Mouse (Mus musculus): ENCODE measurements at regions not wholly inside any gene's neighbourhood (a gene's known extent, or its start where the extent isn't known, plus 50 kb on each side); places are given as distances from the start of the nearest gene placed in this dataset.

- no peak for DNase-seq (ENCODE audit: low read depth)
These were observed 75.6 kb upstream of the Jazf1 start for GRCm38 (mm10) chr6:53143846-53144584.

GRCm38 (mm10) chr6:53134410-53134809 lies 66.0 kb upstream of the Jazf1 start:
- no peak for DNase-seq (ENCODE audit: low read depth)

- DNase-seq (ENCODE audit: low read depth) = no peak
These were observed 62.4 kb upstream of the Jazf1 start for GRCm38 (mm10) chr6:53130717-53131330.

GRCm38 (mm10) chr6:53126776-53127175 lies 58.3 kb upstream of the Jazf1 start:
- DNase-seq (ENCODE audit: low read depth) = no peak

GRCm38 (mm10) chr6:53124800-53125450 lies 56.5 kb upstream of the Jazf1 start:
- DNase-seq (ENCODE audit: low read depth) = no peak

GRCm38 (mm10) chr6:53120385-53120784 lies 52.0 kb upstream of the Jazf1 start:
- DNase-seq (ENCODE audit: low read depth) = no peak

All from c-Kit-positive CD71-negative TER-119-negative erythroid progenitor cells, embryonic 14.5 days (primary cell).